Mouse (Mus musculus): ENCODE measurements around the gene Hdac10. TPM values are rescaled to one million over a fixed set of nuclear protein-coding genes. Genes with fewer than 3 reads are reported as not detected.

The Hdac10 gene
- 9.1 and 9.8 TPM in 2 replicates for polyA plus RNA-seq (2014; fragmentation: Nextera tagmentation; extraction: Ambion mirVana)

- peak within 1 kb of the TSS; percentile 50 for H3K4me3 ChIP-seq (ENCODE audit: low read depth, low read length)
- H3K9me3 ChIP-seq (ENCODE audit: control insufficient read depth, low read length) = no peaks in the 10 kb centered on the region
- no peak within 1 kb of the TSS for H3K27ac ChIP-seq (replicated peaks; ENCODE audit: low read depth, low read length)
- WGBS = 3% methylated on average over 36 of the region's 36 CpGs
- DNase-seq (ENCODE audit: low spot score) (peak; percentile 91), ATAC-seq (ENCODE audit: insufficient number of reproducible peaks, low FRiP score, low TSS enrichment, low read depth) (peak; percentile 74)
- H3K4me2 ChIP-seq (ENCODE audit: low read depth, severe bottlenecking) = peak within 1 kb of the TSS; percentile 65
- peak within 1 kb of the TSS; percentile 65 for H3K9ac ChIP-seq (ENCODE audit: low read length)
- H3K36me3 ChIP-seq (ENCODE audit: control insufficient read depth, insufficient read depth, low read length) = peaks cover 2% of the 10 kb centered on the region; the same call in 1 of the 2 replicates
- H3K4me1 ChIP-seq (ENCODE audit: control insufficient read depth, insufficient read depth, low read length) = peaks cover 11% of the 10 kb centered on the region
- H3K27me3 ChIP-seq (ENCODE audit: control insufficient read depth, insufficient read depth, low read length) = no peaks in the 10 kb centered on the region
Observed at GRCm38 (mm10) chr15:89128382-89129350, at the start of gene Hdac10. Gene Hdac10 (minus strand): TSS chr15:89128700.

- H3K4me2 ChIP-seq (ENCODE audit: low read depth, severe bottlenecking) = 0 out of 2 replicates have a peak overlapping the region, but pooled peaks have one; percentile 2
- no peak overlapping the region for H3K27ac ChIP-seq (replicated peaks; ENCODE audit: low read depth, low read length)
Observed at GRCm38 (mm10) chr15:89177576-89178259, 49.2 kb upstream of the Hdac10 start.

GRCm38 (mm10) chr15:89177121-89177520 is 48.6 kb upstream of the Hdac10 start:
- no peak for DNase-seq (ENCODE audit: low spot score)
- Histone ChIP-seq H3K9ac (ENCODE audit: low read length) (no peak overlapping the region), H3K4me2 (ENCODE audit: low read depth, severe bottlenecking) (peak overlapping the region; percentile 2; the same call in 1 of the 2 replicates)

More at GRCm38 (mm10) chr15:89177576-89178259, 49.2 kb upstream of the Hdac10 start:
- no peaks in the 10 kb centered on the region for H3K9me3 ChIP-seq (ENCODE audit: control insufficient read depth, low read length)
- no peak for DNase-seq (ENCODE audit: low spot score)
- H3K4me1 ChIP-seq (ENCODE audit: control insufficient read depth, insufficient read depth, low read length) = peaks cover 52% of the 10 kb centered on the region
- no peaks in the 10 kb centered on the region for H3K36me3 ChIP-seq (ENCODE audit: control insufficient read depth, insufficient read depth, low read length)
- 80% methylated on average over 4 of the region's 4 CpGs for WGBS
- ATAC-seq (ENCODE audit: insufficient number of reproducible peaks, low FRiP score, low TSS enrichment, low read depth) = no peak
- no peak overlapping the region for H3K4me3 ChIP-seq (ENCODE audit: low read depth, low read length)
- H3K27me3 ChIP-seq (ENCODE audit: control insufficient read depth, insufficient read depth, low read length) = no peaks in the 10 kb centered on the region
- H3K9ac ChIP-seq (ENCODE audit: low read length) = no peak overlapping the region; the same call in 1 of the 2 replicates

GRCm38 (mm10) chr15:89175411-89176155 is 47.1 kb upstream of the Hdac10 start:
- Histone ChIP-seq H3K4me2 (ENCODE audit: low read depth, severe bottlenecking) (no peak overlapping the region), H3K4me3 (ENCODE audit: low read depth, low read length) (no peak overlapping the region), H3K27ac (replicated peaks; ENCODE audit: low read depth, low read length) (no peak overlapping the region), H3K9ac (ENCODE audit: low read length) (no peak overlapping the region), H3K9me3 (ENCODE audit: control insufficient read depth, low read length) (no peaks in the 10 kb centered on the region), H3K36me3 (ENCODE audit: control insufficient read depth, insufficient read depth, low read length) (no peaks in the 10 kb centered on the region), H3K27me3 (ENCODE audit: control insufficient read depth, insufficient read depth, low read length) (no peaks in the 10 kb centered on the region), H3K4me1 (ENCODE audit: control insufficient read depth, insufficient read depth, low read length) (peaks cover 54% of the 10 kb centered on the region)
- no peak for ATAC-seq (ENCODE audit: insufficient number of reproducible peaks, low FRiP score, low TSS enrichment, low read depth)
- 83% methylated on average over 13 of the region's 13 CpGs for WGBS
- DNase-seq (ENCODE audit: low spot score) = no peak

More at GRCm38 (mm10) chr15:89177121-89177520, 48.6 kb upstream of the Hdac10 start:
- no peak for ATAC-seq (ENCODE audit: insufficient number of reproducible peaks, low FRiP score, low TSS enrichment, low read depth)
- no peaks in the 10 kb centered on the region for H3K9me3 ChIP-seq (ENCODE audit: control insufficient read depth, low read length)
- no peak overlapping the region for H3K4me3 ChIP-seq (ENCODE audit: low read depth, low read length)
- H3K27me3 ChIP-seq (ENCODE audit: control insufficient read depth, insufficient read depth, low read length) = no peaks in the 10 kb centered on the region
- H3K36me3 ChIP-seq (ENCODE audit: control insufficient read depth, insufficient read depth, low read length) = no peaks in the 10 kb centered on the region
- H3K4me1 ChIP-seq (ENCODE audit: control insufficient read depth, insufficient read depth, low read length) = peaks cover 54% of the 10 kb centered on the region
- no peak overlapping the region for H3K27ac ChIP-seq (replicated peaks; ENCODE audit: low read depth, low read length)
- WGBS = 26% methylated on average over 5 of the region's 5 CpGs

GRCm38 (mm10) chr15:89174889-89175339 is 46.4 kb upstream of the Hdac10 start:
- 57% methylated on average over 11 of the region's 11 CpGs for WGBS
- no peaks in the 10 kb centered on the region for H3K36me3 ChIP-seq (ENCODE audit: control insufficient read depth, insufficient read depth, low read length)
- peaks cover 61% of the 10 kb centered on the region for H3K4me1 ChIP-seq (ENCODE audit: control insufficient read depth, insufficient read depth, low read length)
- no peak overlapping the region for H3K4me3 ChIP-seq (ENCODE audit: low read depth, low read length)
- no peak for DNase-seq (ENCODE audit: low spot score)
- no peaks in the 10 kb centered on the region for H3K27me3 ChIP-seq (ENCODE audit: control insufficient read depth, insufficient read depth, low read length)
- H3K27ac ChIP-seq (replicated peaks; ENCODE audit: low read depth, low read length) = no peak overlapping the region
- no peak overlapping the region for H3K9ac ChIP-seq (ENCODE audit: low read length)
- H3K9me3 ChIP-seq (ENCODE audit: control insufficient read depth, low read length) = no peaks in the 10 kb centered on the region
- no peak for ATAC-seq (ENCODE audit: insufficient number of reproducible peaks, low FRiP score, low TSS enrichment, low read depth)
- no peak overlapping the region for H3K4me2 ChIP-seq (ENCODE audit: low read depth, severe bottlenecking)

GRCm38 (mm10) chr15:89173906-89174214 is 45.4 kb upstream of the Hdac10 start:
- peak overlapping the region; percentile 50 for H3K4me3 ChIP-seq (ENCODE audit: low read depth, low read length)
- peak; percentile 77 for DNase-seq (ENCODE audit: low spot score)
- H3K4me1 ChIP-seq (ENCODE audit: control insufficient read depth, insufficient read depth, low read length) = peaks cover 68% of the 10 kb centered on the region
- H3K9ac ChIP-seq (ENCODE audit: low read length) = peak overlapping the region; percentile 67; the same call in 1 of the 2 replicates
- peak overlapping the region; percentile 100 for H3K4me2 ChIP-seq (ENCODE audit: low read depth, severe bottlenecking)
- H3K27ac ChIP-seq (replicated peaks; ENCODE audit: low read depth, low read length) = no peak overlapping the region
- 1% methylated on average over 15 of the region's 15 CpGs for WGBS
- peaks cover 3% of the 10 kb centered on the region; the same call in 1 of the 2 replicates for H3K36me3 ChIP-seq (ENCODE audit: control insufficient read depth, insufficient read depth, low read length)
- no peaks in the 10 kb centered on the region for H3K9me3 ChIP-seq (ENCODE audit: control insufficient read depth, low read length)
- ATAC-seq (ENCODE audit: insufficient number of reproducible peaks, low FRiP score, low TSS enrichment, low read depth) = 0 out of 2 replicates have a peak, but pooled peaks have one; percentile 49
- no peaks in the 10 kb centered on the region for H3K27me3 ChIP-seq (ENCODE audit: control insufficient read depth, insufficient read depth, low read length)

- DNase-seq (ENCODE audit: low spot score) (peak; percentile 71), ATAC-seq (ENCODE audit: insufficient number of reproducible peaks, low FRiP score, low TSS enrichment, low read depth) (no peak)
Observed at GRCm38 (mm10) chr15:89173024-89173905, 44.8 kb upstream of the Hdac10 start.

More at GRCm38 (mm10) chr15:89173024-89173905, 44.8 kb upstream of the Hdac10 start:
- Histone ChIP-seq H3K36me3 (ENCODE audit: control insufficient read depth, insufficient read depth, low read length) (peaks cover 3% of the 10 kb centered on the region; the same call in 1 of the 2 replicates), H3K9ac (ENCODE audit: low read length) (peak overlapping the region; percentile 67), H3K9me3 (ENCODE audit: control insufficient read depth, low read length) (no peaks in the 10 kb centered on the region), H3K27me3 (ENCODE audit: control insufficient read depth, insufficient read depth, low read length) (no peaks in the 10 kb centered on the region), H3K4me3 (ENCODE audit: low read depth, low read length) (peak overlapping the region; percentile 50), H3K4me1 (ENCODE audit: control insufficient read depth, insufficient read depth, low read length) (peaks cover 64% of the 10 kb centered on the region), H3K27ac (replicated peaks; ENCODE audit: low read depth, low read length) (no peak overlapping the region; the same call in 1 of the 2 replicates), H3K4me2 (ENCODE audit: low read depth, severe bottlenecking) (peak overlapping the region; percentile 100)
- under 1% methylated on average over 63 of the region's 65 CpGs for WGBS

Data from limb, embryonic 11.5 days (tissue).